ENCODE assay signal across 10 mouse cellular contexts in the genomic region with DNA sequence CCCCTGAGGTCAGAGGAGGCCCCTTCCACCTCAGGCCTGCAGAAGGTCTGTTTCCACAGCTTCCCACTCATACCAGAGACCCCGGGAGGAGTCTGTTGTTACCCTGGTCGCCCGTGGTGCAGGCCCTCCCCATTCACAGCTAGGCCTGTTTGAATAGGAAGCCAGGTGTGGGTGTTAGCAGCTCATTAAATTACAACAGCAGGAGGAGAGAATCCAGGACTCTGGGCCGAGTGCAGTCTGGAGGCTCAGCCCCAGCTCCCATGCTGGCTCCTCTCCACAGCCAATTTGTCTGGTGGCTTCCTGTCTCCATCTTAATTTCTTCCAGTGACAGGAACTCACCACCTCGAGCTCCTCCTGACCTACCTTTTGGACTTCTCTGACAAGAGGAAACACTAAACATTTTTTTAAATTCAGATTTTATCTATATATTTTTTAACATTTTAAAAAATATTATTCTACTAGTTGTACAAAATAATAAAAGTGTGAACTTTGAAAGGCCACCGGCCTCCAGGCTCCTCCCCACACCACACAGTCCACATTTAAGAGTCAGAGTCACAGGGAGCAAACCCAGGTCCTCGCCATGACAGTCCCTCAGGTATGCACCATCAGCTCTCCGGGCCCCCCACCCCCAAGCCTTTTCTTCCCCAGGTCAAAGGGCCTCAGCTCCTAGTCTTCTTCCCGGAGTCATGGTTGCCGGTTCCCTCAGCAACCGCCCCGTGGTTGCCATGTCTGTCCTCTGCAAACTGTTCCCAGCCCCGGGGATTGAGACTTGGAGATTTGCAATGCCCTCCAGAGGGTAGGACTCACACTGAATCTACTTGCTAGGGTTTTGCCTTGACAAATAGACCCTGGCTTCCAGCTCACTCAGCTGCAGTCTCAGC.
DNase-seq lines count a peak whose midpoint lies in the region; ATAC-seq lines count a peak whose summit lies in the region.
"Had no signal": no experiment of that assay in that cellular context is flagged by ENCODE, and none has a peak within 500 bp of the region (broad histone marks: within the 10 kb centered on the region; RNA-seq: fewer than 3 reads in every experiment).

No protein-coding gene starts in this region.

- H3K4me2 ChIP-seq in forebrain, embryonic 11.5 days (ENCODE audit: low read depth, low read length, severe bottlenecking): no peak overlapping the region
- H3K4me2 ChIP-seq in intestine, embryonic 14.5 days (ENCODE audit: low read length): no peak overlapping the region
- H3K4me2 ChIP-seq: neural tube, embryonic 13.5 days had no signal

- peaks cover 60% of the 10 kb centered on the region for H3K4me1 ChIP-seq in forebrain, embryonic 10.5 days
- no peaks in the 10 kb centered on the region; the same call in 1 of the 2 replicates for H3K4me1 ChIP-seq in forebrain, embryonic 11.5 days (replicated peaks; ENCODE audit: control insufficient read depth, insufficient read depth, low read length)
- H3K4me1 ChIP-seq in intestine, embryonic 14.5 days (replicated peaks; ENCODE audit: control insufficient read depth, insufficient read depth, low read length): peaks cover 29% of the 10 kb centered on the region

- no peak overlapping the region for H3K4me3 ChIP-seq in forebrain, embryonic 10.5 days
- H3K4me3 ChIP-seq in forebrain, embryonic 11.5 days (ENCODE audit: low read depth, low read length): no peak overlapping the region
- H3K4me3 ChIP-seq in intestine, embryonic 14.5 days (ENCODE audit: low read depth, low read length): no peak overlapping the region
- H3K4me3 ChIP-seq: neural tube, embryonic 13.5 days had no signal

- WGBS in forebrain, embryonic 10.5 days: 33% methylated on average over 13 of the region's 13 CpGs
- 33% methylated on average over 13 of the region's 13 CpGs for WGBS in forebrain, embryonic 11.5 days
- 45% methylated on average over 13 of the region's 13 CpGs for WGBS in intestine, embryonic 14.5 days

- H3K27ac ChIP-seq in forebrain, embryonic 10.5 days: peak overlapping the region; percentile 77
- H3K27ac ChIP-seq in forebrain, embryonic 11.5 days (ENCODE audit: low read depth, low read length): no peak overlapping the region
- 0 out of 2 replicates have a peak overlapping the region, but pooled peaks have one; percentile 8 for H3K27ac ChIP-seq in intestine, embryonic 14.5 days (ENCODE audit: low read depth)
- H3K27ac ChIP-seq: neural tube, embryonic 13.5 days had no signal

- H3K9ac ChIP-seq in forebrain, embryonic 11.5 days (ENCODE audit: low read length): no peak overlapping the region
- H3K9ac ChIP-seq in intestine, embryonic 14.5 days (ENCODE audit: low read length): no peak overlapping the region
- H3K9ac ChIP-seq: neural tube, embryonic 13.5 days had no signal

- H3K9me3 ChIP-seq in forebrain, embryonic 10.5 days: no peaks in the 10 kb centered on the region
- no peaks in the 10 kb centered on the region for H3K9me3 ChIP-seq in forebrain, embryonic 11.5 days (ENCODE audit: control insufficient read depth, low read length)
- H3K9me3 ChIP-seq in intestine, embryonic 14.5 days (ENCODE audit: control insufficient read depth, low read length): no peaks in the 10 kb centered on the region
- H3K9me3 ChIP-seq: neural tube, embryonic 13.5 days had no signal

- no peaks in the 10 kb centered on the region for H3K36me3 ChIP-seq in forebrain, embryonic 10.5 days (replicated peaks)
- no peaks in the 10 kb centered on the region for H3K36me3 ChIP-seq in forebrain, embryonic 11.5 days (ENCODE audit: control insufficient read depth, insufficient read depth, low read length)
- H3K36me3 ChIP-seq in intestine, embryonic 14.5 days (ENCODE audit: control insufficient read depth, insufficient read depth, low read length): no peaks in the 10 kb centered on the region
- H3K36me3 ChIP-seq: neural tube, embryonic 13.5 days had no signal

- no peak for ATAC-seq in forebrain, embryonic 11.5 days (replicated peaks; ENCODE audit: low FRiP score)
- no peak for ATAC-seq in intestine, embryonic 14.5 days (replicated peaks; ENCODE audit: low FRiP score, low TSS enrichment, low read depth)

- H3K27me3 ChIP-seq in forebrain, embryonic 10.5 days (ENCODE audit: poor library complexity, severe bottlenecking): peaks cover 32% of the 10 kb centered on the region
- H3K27me3 ChIP-seq in forebrain, embryonic 11.5 days (ENCODE audit: control insufficient read depth, insufficient read depth, low read length): no peaks in the 10 kb centered on the region
- no peaks in the 10 kb centered on the region for H3K27me3 ChIP-seq in intestine, embryonic 14.5 days (replicated peaks; ENCODE audit: control insufficient read depth, insufficient read depth, low read length)

- no peak for DNase-seq in forebrain, embryonic 10.5 days (ENCODE audit: extremely low spot score, low spot score)
- no peak for DNase-seq in forebrain, embryonic 11.5 days (ENCODE audit: low spot score)
- DNase-seq in right cerebral cortex, adult 2 months (ENCODE audit: low spot score in 2 of 2): peak; percentile 37 to 38
- DNase-seq in right cerebral cortex, postnatal 4 days: no peak
- no peak for DNase-seq in intestine, embryonic 14.5 days (ENCODE audit: low spot score)
- DNase-seq in thymus, postnatal 14 days: no peak
- no peak for DNase-seq in B cell, adult 2 months
- no peak for DNase-seq in lung, postnatal 4 days
- DNase-seq: heart, postnatal 36 days had no signal

Comparison
In these comparisons a context has a peak if more than half of its experiments do, and no peak if none do; other contexts are left out.
1. DNase-seq: peak in right cerebral cortex, adult 2 months (2 of 2); none in forebrain, embryonic 10.5 days (single experiment), forebrain, embryonic 11.5 days (single experiment), right cerebral cortex, postnatal 4 days (single experiment), intestine, embryonic 14.5 days (single experiment), thymus, postnatal 14 days (single experiment), B cell, adult 2 months (0 of 2) and lung, postnatal 4 days (0 of 2).